ENCODE assay signal across 20 mouse cellular contexts in the genomic region with DNA sequence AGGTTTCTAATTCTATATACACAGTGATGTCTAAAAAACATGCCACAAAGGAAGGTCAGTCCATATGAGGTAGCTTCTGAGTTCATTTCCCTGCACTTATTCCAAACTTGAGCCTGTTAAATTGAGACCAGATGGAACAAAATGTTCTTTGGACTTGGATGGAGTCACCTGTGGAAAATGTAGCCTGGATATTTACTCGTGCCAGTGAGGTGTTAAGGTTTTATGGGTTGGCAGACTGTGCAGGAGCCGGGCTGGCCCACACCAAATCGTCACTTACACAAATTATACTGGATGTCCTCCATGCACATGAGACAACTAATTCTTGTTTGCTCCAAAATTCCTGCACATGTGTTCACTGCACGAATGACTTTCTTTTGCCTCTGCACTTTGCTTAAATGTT.
DNase-seq lines count a peak whose midpoint lies in the region; ATAC-seq lines count a peak whose summit lies in the region.
"Had no signal": no experiment of that assay in that cellular context is flagged by ENCODE, and none has a peak within 500 bp of the region (broad histone marks: within the 10 kb centered on the region; RNA-seq: fewer than 3 reads in every experiment).

No protein-coding gene starts in this region.

- no peaks in the 10 kb centered on the region for H3K9me3 ChIP-seq in embryonic facial prominence, embryonic 13.5 days
- H3K9me3 ChIP-seq in embryonic facial prominence, embryonic 10.5 days = no peaks in the 10 kb centered on the region
- no peaks in the 10 kb centered on the region for H3K9me3 ChIP-seq in limb, embryonic 13.5 days
- no peaks in the 10 kb centered on the region for H3K9me3 ChIP-seq in limb, embryonic 10.5 days (replicated peaks)
- H3K9me3 ChIP-seq in limb, embryonic 15.5 days = no peaks in the 10 kb centered on the region
- H3K9me3 ChIP-seq: embryonic facial prominence, embryonic 12.5 days; embryonic facial prominence, embryonic 15.5 days; forebrain, embryonic 13.5 days; forebrain, embryonic 15.5 days had no signal

- no peak overlapping the region for H3K4me3 ChIP-seq in embryonic facial prominence, embryonic 13.5 days
- H3K4me3 ChIP-seq in embryonic facial prominence, embryonic 10.5 days = no peak overlapping the region
- no peak overlapping the region for H3K4me3 ChIP-seq in limb, embryonic 13.5 days
- no peak overlapping the region for H3K4me3 ChIP-seq in limb, embryonic 10.5 days
- H3K4me3 ChIP-seq in limb, embryonic 15.5 days = no peak overlapping the region
- H3K4me3 ChIP-seq: embryonic facial prominence, embryonic 12.5 days; embryonic facial prominence, embryonic 15.5 days; erythroblast, embryonic 14.5 days; forebrain, embryonic 13.5 days; forebrain, embryonic 15.5 days had no signal

- H3K27me3 ChIP-seq in embryonic facial prominence, embryonic 13.5 days = no peaks in the 10 kb centered on the region
- H3K27me3 ChIP-seq in embryonic facial prominence, embryonic 10.5 days (replicated peaks; ENCODE audit: low read depth, poor library complexity, severe bottlenecking) = no peaks in the 10 kb centered on the region
- no peaks in the 10 kb centered on the region for H3K27me3 ChIP-seq in limb, embryonic 13.5 days
- H3K27me3 ChIP-seq in limb, embryonic 10.5 days (ENCODE audit: low read depth, poor library complexity, severe bottlenecking) = no peaks in the 10 kb centered on the region
- no peaks in the 10 kb centered on the region for H3K27me3 ChIP-seq in limb, embryonic 15.5 days
- H3K27me3 ChIP-seq: embryonic facial prominence, embryonic 12.5 days; embryonic facial prominence, embryonic 15.5 days; forebrain, embryonic 13.5 days; forebrain, embryonic 15.5 days had no signal

- H3K27ac ChIP-seq in embryonic facial prominence, embryonic 13.5 days = no peak overlapping the region
- no peak overlapping the region for H3K27ac ChIP-seq in embryonic facial prominence, embryonic 10.5 days (replicated peaks)
- no peak overlapping the region for H3K27ac ChIP-seq in limb, embryonic 13.5 days
- H3K27ac ChIP-seq in limb, embryonic 10.5 days = no peak overlapping the region
- 0 out of 2 replicates have a peak overlapping the region, but pooled peaks have one; percentile 8 for H3K27ac ChIP-seq in limb, embryonic 15.5 days
- H3K27ac ChIP-seq: embryonic facial prominence, embryonic 12.5 days; embryonic facial prominence, embryonic 15.5 days; forebrain, embryonic 13.5 days; forebrain, embryonic 15.5 days had no signal

- no peak overlapping the region for H3K9ac ChIP-seq in embryonic facial prominence, embryonic 13.5 days
- no peak overlapping the region for H3K9ac ChIP-seq in limb, embryonic 13.5 days
- no peak overlapping the region for H3K9ac ChIP-seq in limb, embryonic 15.5 days
- H3K9ac ChIP-seq: embryonic facial prominence, embryonic 12.5 days; embryonic facial prominence, embryonic 15.5 days; forebrain, embryonic 13.5 days; forebrain, embryonic 15.5 days; forebrain, postnatal 0 days had no signal

- no peak overlapping the region for H3K4me2 ChIP-seq in embryonic facial prominence, embryonic 13.5 days
- H3K4me2 ChIP-seq in limb, embryonic 13.5 days (replicated peaks) = no peak overlapping the region
- no peak overlapping the region for H3K4me2 ChIP-seq in limb, embryonic 15.5 days
- H3K4me2 ChIP-seq: embryonic facial prominence, embryonic 12.5 days; embryonic facial prominence, embryonic 15.5 days; forebrain, embryonic 13.5 days; forebrain, embryonic 15.5 days had no signal

- H3K4me1 ChIP-seq in embryonic facial prominence, embryonic 13.5 days = no peaks in the 10 kb centered on the region
- H3K4me1 ChIP-seq in embryonic facial prominence, embryonic 10.5 days = no peaks in the 10 kb centered on the region
- peaks cover 13% of the 10 kb centered on the region for H3K4me1 ChIP-seq in limb, embryonic 13.5 days
- H3K4me1 ChIP-seq in limb, embryonic 10.5 days = no peaks in the 10 kb centered on the region
- no peaks in the 10 kb centered on the region for H3K4me1 ChIP-seq in limb, embryonic 15.5 days
- H3K4me1 ChIP-seq: embryonic facial prominence, embryonic 12.5 days; embryonic facial prominence, embryonic 15.5 days; forebrain, embryonic 13.5 days; forebrain, embryonic 15.5 days had no signal

- DNase-seq in embryonic facial prominence, embryonic 10.5 days (ENCODE audit: low spot score) = no peak
- no peak for DNase-seq in limb, embryonic 10.5 days (ENCODE audit: low spot score)
- no peak for DNase-seq in right cerebral cortex, adult 18-20 months
- DNase-seq: adrenal gland, adult 2 months; adrenal gland, postnatal 10 days; adrenal gland, postnatal 25 days; cerebellum, adult 11 months; cerebellum, adult 18-20 months; cerebellum, adult 8-10 months; cerebellum, adult 9-11 months; embryo, embryonic 11 days; forebrain, postnatal 0 days had no signal

- WGBS in embryonic facial prominence, embryonic 13.5 days = 78% methylated on average over 4 of the region's 4 CpGs
- WGBS in embryonic facial prominence, embryonic 10.5 days = 84% methylated on average over 4 of the region's 4 CpGs
- 28% methylated on average over 4 of the region's 4 CpGs for WGBS in limb, embryonic 13.5 days
- WGBS in limb, embryonic 10.5 days = 73% methylated on average over 4 of the region's 4 CpGs
- 34% methylated on average over 4 of the region's 4 CpGs for WGBS in limb, embryonic 15.5 days

- H3K36me3 ChIP-seq in embryonic facial prominence, embryonic 13.5 days = no peaks in the 10 kb centered on the region
- no peaks in the 10 kb centered on the region for H3K36me3 ChIP-seq in embryonic facial prominence, embryonic 10.5 days (replicated peaks)
- no peaks in the 10 kb centered on the region for H3K36me3 ChIP-seq in limb, embryonic 13.5 days
- no peaks in the 10 kb centered on the region for H3K36me3 ChIP-seq in limb, embryonic 10.5 days
- no peaks in the 10 kb centered on the region for H3K36me3 ChIP-seq in limb, embryonic 15.5 days
- H3K36me3 ChIP-seq: embryonic facial prominence, embryonic 12.5 days; embryonic facial prominence, embryonic 15.5 days; forebrain, embryonic 15.5 days had no signal

- ATAC-seq in embryonic facial prominence, embryonic 13.5 days (ENCODE audit: insufficient number of reproducible peaks, insufficient read depth, low FRiP score, low TSS enrichment, low read depth) = 0 out of 2 replicates have a peak, but pooled peaks have one; percentile 37
- ATAC-seq in limb, embryonic 13.5 days (ENCODE audit: low FRiP score, low read depth) = peak; percentile 76
- 0 out of 2 replicates have a peak, but pooled peaks have one; percentile 55 for ATAC-seq in limb, embryonic 15.5 days (ENCODE audit: insufficient number of reproducible peaks, low FRiP score, low TSS enrichment, low read depth)
- ATAC-seq: forebrain, embryonic 13.5 days; forebrain, embryonic 15.5 days; forebrain, postnatal 0 days had no signal
